Mouse (Mus musculus): ENCODE data around the gene Rag1.

DNA sequence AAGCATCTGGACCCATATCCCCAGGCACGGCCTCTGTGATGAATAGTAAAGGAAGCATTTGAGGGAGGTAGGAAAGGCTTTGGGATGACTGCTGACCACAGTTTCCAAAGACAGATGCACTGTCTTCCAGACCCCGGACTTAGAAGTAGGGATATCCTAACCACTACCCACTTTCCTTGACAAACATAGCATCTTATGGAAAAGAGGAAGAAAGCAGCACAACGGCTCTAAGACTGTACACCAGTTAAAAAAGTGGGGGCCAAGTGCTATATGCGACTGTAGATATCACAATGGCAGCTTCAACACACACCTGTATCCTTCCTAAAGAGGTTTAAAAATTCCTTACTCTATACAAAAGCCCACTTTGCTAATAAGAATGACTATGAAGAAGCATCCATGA is 30.9 kb downstream of the Rag1 start:
- no peak for TF ChIP-seq POLR2A (IDR thresholded peaks at IDR 0.05; ENCODE audit: insufficient read length, low read depth)
- TF ChIP-seq MYOD1 (IDR thresholded peaks at IDR 0.05; ENCODE audit: control insufficient read depth in 1 of 3, insufficient read length in 2 of 3, low read depth in 2 of 3), result no peak
- TF ChIP-seq SRF (IDR thresholded peaks at IDR 0.05; ENCODE audit: control insufficient read depth, insufficient read length, low read depth), result no peak

Measured in myocyte (in vitro differentiated cells).